Mouse (Mus musculus) MEL (cell line): Measurements from ENCODE around the gene Lypd6b. TPM values are rescaled to one million over a fixed set of nuclear protein-coding genes. Genes with fewer than 3 reads are reported as not detected.

Experiments used
- DNase-seq: peaks from one replicate; pipeline ENCODE4 v3.0.0; 2011; ENCODE audit warnings: low read depth, low spot score
- H3K27ac ChIP-seq: 2 replicates; pipeline ENCODE4 v1.5.1; 2012; ENCODE audit warnings: low read depth, mild to moderate bottlenecking, control low read depth, low read length, moderate library complexity; ENCODE audit not compliant: control insufficient read depth
- H3K27me3 ChIP-seq, 2 experiments: fragments of 150-350 bp in 1 of 2; sonication (generic) in 1 of 2; 2 replicates each; pipeline ENCODE4 v1.6.1; 2012; ENCODE audit warnings: low read length in 2 of 2, mild to moderate bottlenecking in 2 of 2, improper control_type of control experiment in 1 of 2, moderate library complexity in 1 of 2; ENCODE audit not compliant: insufficient read depth in 2 of 2, control insufficient read depth in 1 of 2
- H3K36me3 ChIP-seq, 2 experiments: 2 replicates each; pipeline ENCODE4 v1.6.1; 2012 to 2014; ENCODE audit warnings: low read length in 2 of 2, improper control_type of control experiment in 1 of 2, inconsistent platforms in 1 of 2, mild to moderate bottlenecking in 1 of 2; ENCODE audit not compliant: insufficient read depth in 2 of 2, control insufficient read depth in 1 of 2
- H3K4me1 ChIP-seq, 2 experiments: fragments of 150-350 bp in 1 of 2; sonication (generic) in 1 of 2; 2 replicates each; pipeline ENCODE4 v1.6.1; 2012; ENCODE audit warnings: low read length in 2 of 2, improper control_type of control experiment in 1 of 2, mild to moderate bottlenecking in 1 of 2; ENCODE audit not compliant: insufficient read depth in 2 of 2, control insufficient read depth in 1 of 2
- H3K4me3 ChIP-seq, 2 experiments: fragments of 150-350 bp in 1 of 2; sonication (generic) in 1 of 2; 2 replicates each; pipeline ENCODE4 v1.5.1; 2012; ENCODE audit warnings: low read depth in 2 of 2, low read length in 2 of 2, mild to moderate bottlenecking in 2 of 2, moderate library complexity in 2 of 2, control low read depth in 1 of 2, improper control_type of control experiment in 1 of 2; ENCODE audit not compliant: control insufficient read depth in 1 of 2, insufficient read depth in 1 of 2
- H3K79me2 ChIP-seq: 2 replicates; pipeline ENCODE4 v1.6.1; 2012; ENCODE audit warnings: mild to moderate bottlenecking, low read length, moderate library complexity; ENCODE audit not compliant: control insufficient read depth, poor library complexity, insufficient read depth
- H3K9ac ChIP-seq: 2 replicates; pipeline ENCODE4 v1.6.1; 2012; ENCODE audit warnings: low read depth, mild to moderate bottlenecking, control low read depth, low read length, moderate library complexity; ENCODE audit not compliant: control insufficient read depth, poor library complexity, severe bottlenecking
- H3K9me3 ChIP-seq: fragments of 150-350 bp; sonication (generic); replicated peaks from 2 replicates; pipeline ENCODE4 v1.6.1; 2012; ENCODE audit warnings: mild to moderate bottlenecking, low read length, improper control_type of control experiment, moderate library complexity; ENCODE audit not compliant: insufficient read depth
- BHLHE40 ChIP-seq: IDR thresholded peaks from 2 replicates; pipeline ENCODE4 v1.6.1; 2012; ENCODE audit warnings: low read depth, mild to moderate bottlenecking, inconsistent platforms, low read length, improper control_type of control experiment, borderline replicate concordance
- CTCF ChIP-seq, 3 experiments: IDR thresholded peaks in 2 of 3; conservative IDR thresholded peaks in 1 of 3; 2 replicates each; pipeline ENCODE4 v1.5.1; 2011 to 2012; ENCODE audit warnings: low read length in 3 of 3, low read depth in 2 of 3, mild to moderate bottlenecking in 2 of 3, improper control_type of control experiment in 1 of 3, inconsistent platforms in 1 of 3, mixed read lengths in 1 of 3, moderate library complexity in 1 of 3; ENCODE audit not compliant: control insufficient read depth in 1 of 3, insufficient read depth in 1 of 3, poor library complexity in 1 of 3, severe bottlenecking in 1 of 3
- E2F4 ChIP-seq: IDR thresholded peaks from 2 replicates; pipeline ENCODE4 v1.6.1; 2011; ENCODE audit warnings: low read depth, low read length, improper control_type of control experiment, borderline replicate concordance
- ELF1 ChIP-seq: IDR thresholded peaks from 2 replicates; pipeline ENCODE4 v1.6.1; 2014; ENCODE audit warnings: low read depth, mild to moderate bottlenecking, inconsistent platforms, low read length, improper control_type of control experiment, moderate library complexity
- GABPA ChIP-seq: IDR thresholded peaks from 2 replicates; pipeline ENCODE4 v1.6.1; 2012; ENCODE audit warnings: low read depth, mild to moderate bottlenecking, inconsistent platforms, low read length, improper control_type of control experiment, moderate library complexity
- GATA1 ChIP-seq: IDR thresholded peaks from 2 replicates; pipeline ENCODE4 v1.6.1; 2011; ENCODE audit warnings: low read depth, low read length, improper control_type of control experiment
- HCFC1 ChIP-seq: IDR thresholded peaks from 2 replicates; pipeline ENCODE4 v1.6.1; 2012; ENCODE audit warnings: low read depth, mild to moderate bottlenecking, inconsistent platforms, low read length, improper control_type of control experiment, moderate library complexity
- JUND ChIP-seq: IDR thresholded peaks from 2 replicates; pipeline ENCODE4 v1.6.1; 2011; ENCODE audit warnings: low read depth, mild to moderate bottlenecking, improper control_type of control experiment, low read length
- MAX ChIP-seq: IDR thresholded peaks from 2 replicates; pipeline ENCODE4 v1.6.1; 2011; ENCODE audit warnings: low read length, improper control_type of control experiment
- MEF2A ChIP-seq: IDR thresholded peaks from 2 replicates; pipeline ENCODE4 v1.6.1; 2014; ENCODE audit warnings: low read depth, mild to moderate bottlenecking, inconsistent platforms, low read length, improper control_type of control experiment; ENCODE audit not compliant: poor library complexity, insufficient replicate concordance, severe bottlenecking; ENCODE audit errors: extremely low read depth
- MYB ChIP-seq: IDR thresholded peaks from 2 replicates; pipeline ENCODE4 v1.6.1; 2011; ENCODE audit warnings: mild to moderate bottlenecking, low read depth, low read length, improper control_type of control experiment
- MYC ChIP-seq: IDR thresholded peaks from 2 replicates; pipeline ENCODE4 v1.6.1; 2011; ENCODE audit warnings: low read depth, mild to moderate bottlenecking, low read length, improper control_type of control experiment, moderate library complexity
- NRF1 ChIP-seq: IDR thresholded peaks from 2 replicates; pipeline ENCODE4 v1.6.1; 2014; ENCODE audit warnings: low read depth, mild to moderate bottlenecking, inconsistent platforms, low read length, improper control_type of control experiment, moderate library complexity; ENCODE audit not compliant: poor library complexity, insufficient read depth, severe bottlenecking
- POLR2AphosphoS2 ChIP-seq: IDR thresholded peaks from 2 replicates; pipeline ENCODE4 v1.6.1; 2011; ENCODE audit warnings: low read length, improper control_type of control experiment
- RCOR1 ChIP-seq: IDR thresholded peaks from 2 replicates; pipeline ENCODE4 v1.6.1; 2012; ENCODE audit warnings: low read depth, mild to moderate bottlenecking, inconsistent platforms, low read length, improper control_type of control experiment
- SIN3A ChIP-seq: IDR thresholded peaks from 2 replicates; pipeline ENCODE4 v1.6.1; 2012; ENCODE audit warnings: low read length, improper control_type of control experiment, inconsistent platforms
- TAL1 ChIP-seq: IDR thresholded peaks from 2 replicates; pipeline ENCODE4 v1.6.1; 2012; ENCODE audit warnings: mild to moderate bottlenecking, inconsistent platforms, low read length, moderate library complexity, mixed read lengths
- ZKSCAN1 ChIP-seq: IDR thresholded peaks from 2 replicates; pipeline ENCODE4 v1.6.1; 2012; ENCODE audit warnings: low read depth, mild to moderate bottlenecking, inconsistent platforms, low read length, improper control_type of control experiment, moderate library complexity
- ZMIZ1 ChIP-seq: IDR thresholded peaks from 2 replicates; pipeline ENCODE4 v1.6.1; 2012; ENCODE audit warnings: low read depth, mild to moderate bottlenecking, inconsistent platforms, low read length, improper control_type of control experiment, moderate library complexity
- polyA plus RNA-seq, 2 experiments: library from polyadenylated mRNA; stranded (reverse) in 1 of 2; unstranded in 1 of 2; fragments of >175 nt in 1 of 2; fragments of >200 nt in 1 of 2; gene quantifications; 2 replicates each; pipeline versions ENCODE4 v1.2.1 to v1.2.4; 2012; ENCODE audit warnings: low replicate concordance in 2 of 2, low read depth in 1 of 2; ENCODE audit not compliant: insufficient read length in 2 of 2, insufficient read depth in 1 of 2, missing spikeins in 1 of 2
- total RNA-seq: library from RNA; depleted of rRNA; stranded (reverse); fragments of 300-350 nt; gene quantifications from 2 replicates; pipeline ENCODE4 v1.2.3, GENCODE M21; 2012

Lypd6b gene
- total and polyA plus RNA-seq, 3 experiments, result not detected

DNA sequence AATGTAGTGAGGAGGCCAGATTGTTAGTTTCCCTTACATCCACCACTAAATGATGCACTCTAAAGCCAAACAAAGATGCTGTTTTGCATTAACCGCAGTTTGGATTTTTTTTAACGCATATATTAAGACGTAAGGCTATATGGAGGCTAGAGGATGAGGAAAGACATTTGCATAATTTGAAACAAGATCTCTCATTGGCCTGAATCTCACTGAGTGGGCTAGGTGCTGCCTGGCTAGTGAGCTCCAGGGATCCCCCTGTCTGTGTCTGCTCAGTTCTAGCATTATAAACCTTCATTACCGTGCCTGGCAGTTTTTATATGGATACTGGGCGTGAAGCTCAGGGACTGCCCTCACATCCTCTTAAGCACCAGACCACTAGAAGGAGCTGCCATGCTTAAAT lies 138.7 kb downstream of the Lypd6b start:
- Histone ChIP-seq H3K27me3 (no peaks in the 10 kb centered on the region), H3K79me2 (no peaks in the 10 kb centered on the region), H3K27ac (no peak overlapping the region), H3K4me3 (no peak overlapping the region), H3K36me3 (no peaks in the 10 kb centered on the region), H3K9ac (no peak overlapping the region), H3K9me3 (no peaks in the 10 kb centered on the region), H3K4me1 (no peaks in the 10 kb centered on the region)
- DNase-seq, result no peak
- no peak for TF ChIP-seq SIN3A
- TF ChIP-seq TAL1, result no peak
- TF ChIP-seq CTCF (IDR thresholded peaks at IDR 0.05 in 2 of 3, conservative IDR thresholded peaks at IDR 0.05 in 1 of 3; ENCODE audit: control insufficient read depth in 1 of 3, insufficient read depth in 1 of 3, low read depth in 2 of 3, low read length in 3 of 3, poor library complexity in 1 of 3, severe bottlenecking in 1 of 3), result no peak
- no peak for TF ChIP-seq ZMIZ1
- TF ChIP-seq HCFC1, result no peak

DNA sequence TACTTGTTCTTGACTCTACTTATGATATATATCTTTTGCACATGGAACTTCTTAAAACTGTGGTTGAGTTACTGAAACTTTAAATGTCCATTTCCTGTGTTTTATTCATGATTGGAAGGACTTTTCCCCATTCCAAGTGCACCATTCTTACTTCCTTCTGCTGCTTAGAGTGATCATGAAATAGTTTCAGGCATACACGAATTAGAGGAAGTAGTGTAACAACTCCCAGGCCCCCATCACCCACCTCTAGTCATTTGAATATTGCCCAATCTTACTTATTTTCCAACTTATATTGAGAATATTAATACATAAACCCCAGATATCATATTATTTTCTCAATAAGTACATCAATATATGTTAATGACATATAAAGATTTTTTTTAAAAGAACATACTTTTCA lies 139.9 kb downstream of the Lypd6b start:
- DNase-seq, result no peak

DNA sequence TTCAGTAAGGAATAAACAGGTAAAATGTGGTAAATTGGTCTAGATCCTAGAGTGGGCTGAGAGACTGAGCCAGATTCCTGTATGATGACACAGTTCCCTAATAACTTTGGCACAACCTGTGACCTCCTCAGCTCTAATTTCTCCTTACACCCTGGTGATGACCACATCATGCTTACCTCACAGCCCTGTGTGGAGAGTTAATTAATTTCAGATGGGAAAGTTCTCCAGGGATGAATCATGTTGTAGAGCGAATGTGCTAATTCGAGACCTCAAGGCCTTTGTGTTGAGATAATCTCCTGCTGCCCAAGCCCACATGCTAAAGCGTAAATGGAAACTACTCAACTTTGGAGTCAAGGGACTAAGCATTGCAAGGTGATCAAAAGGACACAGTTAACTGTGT lies 142.4 kb downstream of the Lypd6b start:
- H3K4me1 ChIP-seq, result no peaks in the 10 kb centered on the region
- H3K9me3 ChIP-seq, result no peaks in the 10 kb centered on the region
- no peak overlapping the region for H3K27ac ChIP-seq
- no peak for TF ChIP-seq GATA1
- no peak for TF ChIP-seq GABPA
- TF ChIP-seq JUND, result no peak
- no peak overlapping the region for H3K9ac ChIP-seq
- H3K79me2 ChIP-seq, result no peaks in the 10 kb centered on the region
- H3K27me3 ChIP-seq, result no peaks in the 10 kb centered on the region
- H3K4me3 ChIP-seq, result no peak overlapping the region
- no peaks in the 10 kb centered on the region for H3K36me3 ChIP-seq
- DNase-seq, result no peak

More for the DNA sequence above, 139.9 kb downstream of the Lypd6b start:
- Histone ChIP-seq H3K27ac (no peak overlapping the region), H3K4me1 (no peaks in the 10 kb centered on the region), H3K4me3 (no peak overlapping the region), H3K36me3 (no peaks in the 10 kb centered on the region)
- TF ChIP-seq POLR2AphosphoS2, result no peak
- TF ChIP-seq ELF1, result no peak
- no peak for TF ChIP-seq BHLHE40
- TF ChIP-seq MYC, result no peak
- no peak for TF ChIP-seq SIN3A
- no peak for TF ChIP-seq MAX
- TF ChIP-seq E2F4, result no peak
- TF ChIP-seq NRF1, result no peak
- no peak for TF ChIP-seq MEF2A
- no peak for TF ChIP-seq RCOR1
- TF ChIP-seq ZKSCAN1, result no peak
- no peak for TF ChIP-seq MYB
- TF ChIP-seq, all 39 proteins: peak for 0
- Histone ChIP-seq H3K79me2 (no peaks in the 10 kb centered on the region), H3K27me3 (no peaks in the 10 kb centered on the region), H3K9me3 (no peaks in the 10 kb centered on the region), H3K9ac (no peak overlapping the region)
